Mouse (Mus musculus): ENCODE data around the gene Ncoa5. TPM values are rescaled to one million over a fixed set of nuclear protein-coding genes. Genes with fewer than 3 reads are reported as not detected.

Ncoa5 gene
- polyA plus RNA-seq, 1 experiment = 19.6 TPM

DNA sequence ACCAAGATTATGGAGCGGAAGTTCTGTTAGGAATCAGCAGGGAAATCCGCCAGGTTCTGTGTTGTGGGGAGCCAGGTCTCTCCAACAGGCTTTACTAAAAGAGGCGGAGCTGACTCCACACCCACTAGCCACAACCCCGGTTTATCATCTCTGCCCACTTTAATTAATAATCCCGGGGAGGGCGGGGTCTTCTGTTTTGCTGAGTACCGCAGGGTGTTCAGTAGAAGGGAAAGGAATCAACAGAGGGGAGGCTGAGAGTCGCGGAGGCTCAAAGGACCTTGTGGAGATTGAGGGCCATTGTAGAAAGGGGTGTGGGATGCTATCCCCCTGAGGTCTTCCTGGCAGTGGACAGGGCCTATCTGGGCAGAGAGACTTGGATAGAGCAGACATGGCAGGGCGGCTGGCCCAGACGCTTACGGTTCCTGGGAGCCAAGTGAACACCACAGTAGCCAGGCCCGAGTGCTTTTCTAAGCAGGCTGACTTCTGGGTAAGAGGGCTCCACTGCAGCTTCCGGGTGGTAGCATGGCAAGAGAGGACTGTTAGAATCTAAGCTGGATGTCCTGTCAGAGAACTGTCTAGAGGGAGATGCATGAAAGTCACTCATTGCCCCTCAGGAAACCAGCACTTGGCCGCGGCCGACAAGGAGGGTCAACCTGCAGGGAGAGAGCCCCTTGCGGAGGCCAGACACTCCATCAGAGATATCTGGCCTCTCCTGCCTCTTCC lies 16.3 kb upstream of the Ncoa5 start:
- Histone ChIP-seq H3K9me3 (peaks cover 19% of the 10 kb centered on the region), H3K4me3 (replicated peaks) (no peak overlapping the region), H3K36me3 (replicated peaks; ENCODE audit: low read length) (no peaks in the 10 kb centered on the region), H3K27me3 (replicated peaks) (peaks cover 66% of the 10 kb centered on the region), H3K4me1 (peaks cover 13% of the 10 kb centered on the region)
- TF ChIP-seq FLI1 (IDR thresholded peaks at IDR 0.05; ENCODE audit: low read length) = no peak
- no peak for TF ChIP-seq GATA1 (IDR thresholded peaks at IDR 0.05; ENCODE audit: borderline replicate concordance, low read length)

- H3K4me1 ChIP-seq = no peaks in the 10 kb centered on the region
Observed at GRCm38 (mm10) chr2:165049044-165049443, 14.4 kb upstream of the Ncoa5 start.

DNA sequence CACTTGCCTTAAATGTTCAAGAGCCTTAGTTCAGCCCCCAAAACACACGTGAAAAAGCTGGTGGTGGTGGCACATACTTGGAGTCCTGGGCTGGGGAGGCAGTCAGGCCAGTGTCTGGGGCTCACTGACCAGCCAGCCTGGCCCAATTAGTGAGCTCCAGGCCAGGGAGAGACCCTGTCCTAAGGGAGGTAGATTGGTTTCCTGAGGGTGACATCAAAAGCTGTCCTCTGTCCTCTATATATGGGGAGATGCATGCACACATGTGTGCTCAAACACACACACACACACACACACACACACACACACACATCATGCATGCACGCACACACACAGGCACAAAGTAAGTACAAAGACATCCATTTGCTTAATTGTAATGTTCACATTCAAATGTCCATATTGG lies 9.1 kb upstream of the Ncoa5 start:
- no peak for TF ChIP-seq GATA1 (IDR thresholded peaks at IDR 0.05; ENCODE audit: borderline replicate concordance, low read length)
- TF ChIP-seq FLI1 (IDR thresholded peaks at IDR 0.05; ENCODE audit: low read length) = no peak
- H3K27me3 ChIP-seq (replicated peaks) = peaks cover 73% of the 10 kb centered on the region
- no peak overlapping the region for H3K4me3 ChIP-seq (replicated peaks)
- H3K4me1 ChIP-seq = no peaks in the 10 kb centered on the region
- peaks cover 8% of the 10 kb centered on the region for H3K9me3 ChIP-seq
- no peaks in the 10 kb centered on the region for H3K36me3 ChIP-seq (replicated peaks; ENCODE audit: low read length)

More at GRCm38 (mm10) chr2:165049044-165049443, 14.4 kb upstream of the Ncoa5 start:
- H3K27me3 ChIP-seq (replicated peaks) = peaks cover 64% of the 10 kb centered on the region
- peaks cover 21% of the 10 kb centered on the region for H3K9me3 ChIP-seq
- TF ChIP-seq FLI1 (IDR thresholded peaks at IDR 0.05; ENCODE audit: low read length) (no peak), GATA1 (IDR thresholded peaks at IDR 0.05; ENCODE audit: borderline replicate concordance, low read length) (no peak)
- H3K4me3 ChIP-seq (replicated peaks) = no peak overlapping the region
- H3K36me3 ChIP-seq (replicated peaks; ENCODE audit: low read length) = no peaks in the 10 kb centered on the region

GRCm38 (mm10) chr2:165043090-165043636 lies 8.5 kb upstream of the Ncoa5 start:
- TF ChIP-seq GATA1 (IDR thresholded peaks at IDR 0.05; ENCODE audit: borderline replicate concordance, low read length) (no peak), FLI1 (IDR thresholded peaks at IDR 0.05; ENCODE audit: low read length) (no peak)
- H3K4me3 ChIP-seq (replicated peaks) = peak overlapping the region; percentile 50
- peaks cover 75% of the 10 kb centered on the region for H3K27me3 ChIP-seq (replicated peaks)
- no peaks in the 10 kb centered on the region for H3K36me3 ChIP-seq (replicated peaks; ENCODE audit: low read length)
- H3K4me1 ChIP-seq = no peaks in the 10 kb centered on the region
- peaks cover 8% of the 10 kb centered on the region for H3K9me3 ChIP-seq

DNA sequence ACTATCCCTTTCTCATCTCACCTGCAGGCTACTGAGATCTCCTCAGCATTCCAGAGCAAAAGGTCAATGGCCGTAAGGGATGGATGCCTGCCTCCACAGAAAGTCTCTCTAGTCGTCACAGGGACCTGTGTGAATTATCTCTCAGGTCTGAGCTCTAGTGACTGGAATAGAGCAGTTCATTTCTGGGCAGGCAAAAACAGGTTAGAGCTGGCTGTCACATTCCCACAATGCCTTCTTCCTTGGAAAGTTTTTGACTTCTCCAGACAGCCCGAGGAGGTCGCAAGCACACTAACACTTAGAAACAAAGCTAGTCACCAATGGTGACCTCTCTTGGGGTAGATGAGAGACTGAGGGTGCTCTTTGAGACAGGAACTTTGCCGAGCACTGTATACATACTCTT lies 7.5 kb upstream of the Ncoa5 start:
- no peaks in the 10 kb centered on the region for H3K36me3 ChIP-seq (replicated peaks; ENCODE audit: low read length)

DNA sequence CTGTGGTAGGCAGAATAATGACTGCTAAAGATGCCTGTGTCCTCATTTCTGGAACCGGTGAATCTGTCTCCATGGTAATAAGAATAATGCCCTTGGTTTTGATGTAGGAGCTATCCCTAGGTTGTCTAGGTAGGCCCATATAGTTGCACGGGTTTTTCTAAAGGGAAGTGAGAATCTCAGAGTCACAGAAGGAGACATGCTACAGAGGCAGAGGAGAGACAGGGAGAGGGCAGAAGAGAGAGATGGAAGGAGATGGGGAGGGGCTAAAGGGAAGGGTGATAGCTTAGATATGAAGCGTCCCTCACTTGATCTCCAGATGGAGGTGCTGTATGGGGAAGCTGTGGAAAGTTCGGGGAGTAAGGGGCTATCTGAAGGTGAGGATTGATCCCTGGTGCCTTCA lies 2.7 kb upstream of the Ncoa5 start:
- no peak overlapping the region for H3K4me3 ChIP-seq (replicated peaks)

More for the DNA sequence above, 7.5 kb upstream of the Ncoa5 start:
- TF ChIP-seq FLI1 (IDR thresholded peaks at IDR 0.05; ENCODE audit: low read length) = no peak
- no peak for TF ChIP-seq GATA1 (IDR thresholded peaks at IDR 0.05; ENCODE audit: borderline replicate concordance, low read length)
- Histone ChIP-seq H3K4me1 (peaks cover under 1% of the 10 kb centered on the region; the same call in 1 of the 2 replicates), H3K9me3 (peaks cover 8% of the 10 kb centered on the region), H3K27me3 (replicated peaks) (peaks cover 77% of the 10 kb centered on the region), H3K4me3 (replicated peaks) (no peak overlapping the region)

GRCm38 (mm10) chr2:165035058-165035431 lies 378 bp upstream of the Ncoa5 start:
- Histone ChIP-seq H3K27me3 (replicated peaks) (peaks cover 24% of the 10 kb centered on the region), H3K4me3 (replicated peaks) (peak overlapping the region; percentile 98), H3K9me3 (no peaks in the 10 kb centered on the region), H3K36me3 (replicated peaks; ENCODE audit: low read length) (peaks cover 3% of the 10 kb centered on the region), H3K4me1 (peaks cover 27% of the 10 kb centered on the region)
- TF ChIP-seq GATA1 (IDR thresholded peaks at IDR 0.05; ENCODE audit: borderline replicate concordance, low read length) = no peak
- TF ChIP-seq FLI1 (IDR thresholded peaks at IDR 0.05; ENCODE audit: low read length) = no peak

More for the DNA sequence above, 2.7 kb upstream of the Ncoa5 start:
- TF ChIP-seq GATA1 (IDR thresholded peaks at IDR 0.05; ENCODE audit: borderline replicate concordance, low read length) = no peak
- no peak for TF ChIP-seq FLI1 (IDR thresholded peaks at IDR 0.05; ENCODE audit: low read length)
- Histone ChIP-seq H3K27me3 (replicated peaks) (peaks cover 43% of the 10 kb centered on the region), H3K4me1 (peaks cover 19% of the 10 kb centered on the region), H3K36me3 (replicated peaks; ENCODE audit: low read length) (no peaks in the 10 kb centered on the region), H3K9me3 (no peaks in the 10 kb centered on the region)

- H3K27me3 ChIP-seq (replicated peaks) = peaks cover 11% of the 10 kb centered on the region
- H3K4me1 ChIP-seq = peaks cover 30% of the 10 kb centered on the region
- peak overlapping the region; percentile 98 for H3K4me3 ChIP-seq (replicated peaks)
- H3K36me3 ChIP-seq (replicated peaks; ENCODE audit: low read length) = peaks cover 3% of the 10 kb centered on the region
- TF ChIP-seq FLI1 (IDR thresholded peaks at IDR 0.05; ENCODE audit: low read length) (no peak), GATA1 (IDR thresholded peaks at IDR 0.05; ENCODE audit: borderline replicate concordance, low read length) (no peak)
- H3K9me3 ChIP-seq = no peaks in the 10 kb centered on the region
Observed at GRCm38 (mm10) chr2:165033306-165033705, 1.4 kb downstream of the Ncoa5 start.

- peaks cover 3% of the 10 kb centered on the region for H3K36me3 ChIP-seq (replicated peaks; ENCODE audit: low read length)
- no peak overlapping the region for H3K4me3 ChIP-seq (replicated peaks)
- H3K9me3 ChIP-seq = no peaks in the 10 kb centered on the region
- H3K4me1 ChIP-seq = peaks cover 33% of the 10 kb centered on the region
- TF ChIP-seq GATA1 (IDR thresholded peaks at IDR 0.05; ENCODE audit: borderline replicate concordance, low read length) (no peak), FLI1 (IDR thresholded peaks at IDR 0.05; ENCODE audit: low read length) (no peak)
- peaks cover 8% of the 10 kb centered on the region for H3K27me3 ChIP-seq (replicated peaks)
Observed at GRCm38 (mm10) chr2:165032533-165032932, 2.1 kb downstream of the Ncoa5 start.

- no peaks in the 10 kb centered on the region for H3K27me3 ChIP-seq (replicated peaks)
- TF ChIP-seq FLI1 (IDR thresholded peaks at IDR 0.05; ENCODE audit: low read length) (no peak), GATA1 (IDR thresholded peaks at IDR 0.05; ENCODE audit: borderline replicate concordance, low read length) (no peak)
- peaks cover 12% of the 10 kb centered on the region for H3K36me3 ChIP-seq (replicated peaks; ENCODE audit: low read length)
- no peak overlapping the region for H3K4me3 ChIP-seq (replicated peaks)
- H3K4me1 ChIP-seq = peaks cover 15% of the 10 kb centered on the region; the same call in 1 of the 2 replicates
- no peaks in the 10 kb centered on the region for H3K9me3 ChIP-seq
Observed at GRCm38 (mm10) chr2:165027163-165027562, 7.5 kb downstream of the Ncoa5 start.
